Mouse (Mus musculus) neural tube, embryonic 11.5 days (tissue): ENCODE data around the gene Prpsap1. TPM values are rescaled to one million over a fixed set of nuclear protein-coding genes. Genes with fewer than 3 reads are reported as not detected.

Source experiments
- ATAC-seq: fragments of 200-750 bp; cut with Nextera tagmentation; 2 replicates; pipeline ENCODE4 v1.8.0; 2017; ENCODE audit warnings: moderate number of reproducible peaks, mild to moderate bottlenecking, moderate TSS enrichment, moderate library complexity; ENCODE audit not compliant: insufficient read depth, low FRiP score, low TSS enrichment
- DNase-seq: peaks from one replicate; pipeline ENCODE4 v3.0.0-alpha.2; 2015; ENCODE audit warnings: low spot score
- H3K27ac ChIP-seq: fragments of 300-500 bp; sonication (generic); 2 replicates; pipeline ENCODE4 v1.5.1; 2014; ENCODE audit warnings: low read depth, mild to moderate bottlenecking, low read length
- H3K27me3 ChIP-seq: fragments of 300-500 bp; sonication (generic); 2 replicates; pipeline ENCODE4 v1.6.1; 2014; ENCODE audit warnings: mild to moderate bottlenecking, low read length, mixed read lengths; ENCODE audit not compliant: control insufficient read depth, insufficient read depth
- H3K36me3 ChIP-seq: fragments of 300-500 bp; sonication (generic); 2 replicates; pipeline ENCODE4 v1.6.1; 2014; ENCODE audit warnings: mild to moderate bottlenecking, low read length, moderate library complexity, mixed read lengths; ENCODE audit not compliant: control insufficient read depth, insufficient read depth
- H3K4me1 ChIP-seq: fragments of 300-500 bp; sonication (generic); 2 replicates; pipeline ENCODE4 v1.6.1; 2014; ENCODE audit warnings: low read length, mixed read lengths; ENCODE audit not compliant: control insufficient read depth, insufficient read depth
- H3K4me2 ChIP-seq: fragments of 300-500 bp; sonication (generic); 2 replicates; pipeline ENCODE4 v1.6.1; 2014; ENCODE audit warnings: low read depth, mild to moderate bottlenecking, moderate library complexity
- H3K4me3 ChIP-seq: fragments of 300-500 bp; sonication (generic); 2 replicates; pipeline ENCODE4 v1.5.1; 2014; ENCODE audit warnings: low read depth, low read length
- H3K9ac ChIP-seq: fragments of 300-500 bp; sonication (generic); 2 replicates; pipeline ENCODE4 v1.6.1; 2014; ENCODE audit warnings: mild to moderate bottlenecking, low read length
- H3K9me3 ChIP-seq: fragments of 300-500 bp; sonication (generic); 2 replicates; pipeline ENCODE4 v1.6.1; 2016; ENCODE audit warnings: low read length; ENCODE audit not compliant: control insufficient read depth
- WGBS: fragments of 180-500 bp; shearing (Covaris S2); extraction: QIAGEN DNeasy Blood & Tissue Kit; methylation state at CpG from one replicate; pipeline ENCODE4 v1.1.7; 2014; 5-methylcytosine and 5-hydroxymethylcytosine counted together
- polyA plus RNA-seq: library from polyadenylated mRNA; unstranded; fragments of >200 nt; fragmentation: Nextera tagmentation; extraction: Ambion mirVana; gene quantifications from 2 replicates; pipeline ENCODE4 v1.2.1, GENCODE M21; 2014

Prpsap1 gene
- polyA plus RNA-seq, 1 experiment from 2014 or later: 222 TPM

DNA sequence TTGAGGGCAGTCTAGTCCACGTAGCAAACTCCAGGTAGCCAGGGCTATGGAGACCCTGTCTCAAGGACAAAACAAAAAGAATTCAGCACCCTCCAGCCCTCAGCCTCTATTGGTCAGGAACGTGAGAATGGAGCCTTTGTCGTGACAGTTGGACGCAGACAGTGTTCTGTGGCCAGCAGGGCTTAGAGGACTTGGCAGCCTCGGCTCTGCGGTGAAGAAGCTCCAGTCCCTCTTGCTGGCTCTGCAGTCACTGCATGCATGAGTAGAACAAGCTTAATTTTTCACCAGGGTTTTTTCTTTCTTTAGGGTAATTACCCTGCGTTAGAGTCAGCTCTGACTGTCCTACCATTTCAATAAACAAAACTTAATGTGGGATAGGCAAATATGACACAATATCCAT lies 12.2 kb downstream of the Prpsap1 start:
- peaks cover 37% of the 10 kb centered on the region for H3K36me3 ChIP-seq

DNA sequence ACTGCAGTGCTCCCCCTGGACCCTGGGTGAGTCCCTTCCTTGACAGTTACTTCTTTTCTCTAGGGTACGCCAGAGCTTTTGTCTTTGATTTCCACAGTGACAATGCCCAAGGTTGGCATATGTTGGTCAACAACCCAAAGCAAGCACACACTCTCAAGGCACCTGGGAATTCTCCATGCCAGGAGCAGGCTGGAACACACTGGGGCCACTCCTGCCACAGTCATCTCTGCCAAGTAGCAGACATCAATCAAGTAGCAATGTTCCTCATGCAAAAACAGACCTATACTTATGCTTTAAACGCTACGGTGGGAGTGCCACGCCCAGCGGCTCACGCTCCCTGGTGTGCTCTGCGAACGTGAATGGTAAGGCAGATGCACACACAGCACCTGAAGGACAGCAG lies 13.0 kb downstream of the Prpsap1 start:
- Histone ChIP-seq H3K4me2 (no peak overlapping the region), H3K27ac (no peak overlapping the region), H3K36me3 (peaks cover 35% of the 10 kb centered on the region), H3K9me3 (no peaks in the 10 kb centered on the region; the same call in 1 of the 2 replicates), H3K27me3 (no peaks in the 10 kb centered on the region), H3K4me1 (no peaks in the 10 kb centered on the region), H3K9ac (no peak overlapping the region), H3K4me3 (no peak overlapping the region)
- ATAC-seq (no peak), DNase-seq (no peak)
- WGBS: 95% methylated on average over 8 of the region's 8 CpGs

More for the DNA sequence above, 12.2 kb downstream of the Prpsap1 start:
- Histone ChIP-seq H3K27ac (no peak overlapping the region), H3K9ac (no peak overlapping the region), H3K9me3 (no peaks in the 10 kb centered on the region; the same call in 1 of the 2 replicates), H3K4me1 (no peaks in the 10 kb centered on the region), H3K4me3 (no peak overlapping the region), H3K4me2 (no peak overlapping the region), H3K27me3 (no peaks in the 10 kb centered on the region)
- 82% methylated on average over 7 of the region's 7 CpGs for WGBS
- no peak for DNase-seq
- no peak for ATAC-seq

DNA sequence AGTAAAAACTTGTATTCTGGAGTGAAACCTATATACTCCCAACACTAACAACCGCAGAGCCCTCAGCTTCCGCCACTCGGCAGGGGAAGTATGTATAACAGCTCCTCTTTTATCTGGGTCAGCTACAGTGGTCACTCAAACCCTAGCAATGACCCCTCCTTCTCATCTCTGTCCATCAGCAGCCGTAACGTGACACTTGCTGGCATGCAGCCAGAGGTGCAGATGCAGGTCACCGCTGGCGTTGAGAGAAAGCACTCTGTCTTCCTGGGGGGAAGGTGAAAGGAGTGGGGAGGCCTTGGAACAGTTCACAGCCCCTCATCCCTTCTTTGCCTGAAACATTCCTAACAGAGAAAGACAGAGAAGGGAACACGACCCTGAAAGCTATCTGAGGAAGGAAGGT lies 14.2 kb downstream of the Prpsap1 start:
- Histone ChIP-seq H3K9ac (no peak overlapping the region), H3K4me3 (no peak overlapping the region), H3K4me1 (no peaks in the 10 kb centered on the region), H3K27me3 (no peaks in the 10 kb centered on the region), H3K27ac (no peak overlapping the region), H3K4me2 (no peak overlapping the region), H3K9me3 (no peaks in the 10 kb centered on the region; the same call in 1 of the 2 replicates), H3K36me3 (peaks cover 38% of the 10 kb centered on the region)
- ATAC-seq: no peak
- no peak for DNase-seq
- WGBS: 67% methylated on average over 8 of the region's 8 CpGs

DNA sequence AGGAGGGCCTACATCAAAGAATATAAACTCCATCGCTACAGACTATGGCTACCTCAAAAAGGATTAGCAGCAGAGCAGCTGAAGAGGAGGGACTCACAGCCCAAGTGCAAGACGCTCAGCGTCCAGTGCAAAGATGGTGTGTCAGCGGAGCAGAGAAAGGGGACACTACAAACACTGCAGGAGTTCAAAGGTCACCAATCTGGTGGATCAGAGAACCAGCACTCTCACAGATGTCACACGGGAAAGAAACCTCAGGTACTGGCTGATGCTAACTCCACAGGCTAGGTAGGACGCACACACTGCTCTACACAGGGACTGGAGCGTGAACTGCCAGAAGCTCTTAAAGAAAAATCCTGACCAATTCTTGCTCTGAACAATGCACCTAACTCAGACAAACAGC lies 15.0 kb downstream of the Prpsap1 start:
- Histone ChIP-seq H3K4me2 (no peak overlapping the region), H3K9me3 (no peaks in the 10 kb centered on the region; the same call in 1 of the 2 replicates), H3K27me3 (no peaks in the 10 kb centered on the region), H3K36me3 (peaks cover 36% of the 10 kb centered on the region), H3K27ac (no peak overlapping the region), H3K4me3 (no peak overlapping the region), H3K4me1 (no peaks in the 10 kb centered on the region), H3K9ac (no peak overlapping the region)
- WGBS: 78% methylated on average over 7 of the region's 7 CpGs
- DNase-seq (no peak), ATAC-seq (no peak)

DNA sequence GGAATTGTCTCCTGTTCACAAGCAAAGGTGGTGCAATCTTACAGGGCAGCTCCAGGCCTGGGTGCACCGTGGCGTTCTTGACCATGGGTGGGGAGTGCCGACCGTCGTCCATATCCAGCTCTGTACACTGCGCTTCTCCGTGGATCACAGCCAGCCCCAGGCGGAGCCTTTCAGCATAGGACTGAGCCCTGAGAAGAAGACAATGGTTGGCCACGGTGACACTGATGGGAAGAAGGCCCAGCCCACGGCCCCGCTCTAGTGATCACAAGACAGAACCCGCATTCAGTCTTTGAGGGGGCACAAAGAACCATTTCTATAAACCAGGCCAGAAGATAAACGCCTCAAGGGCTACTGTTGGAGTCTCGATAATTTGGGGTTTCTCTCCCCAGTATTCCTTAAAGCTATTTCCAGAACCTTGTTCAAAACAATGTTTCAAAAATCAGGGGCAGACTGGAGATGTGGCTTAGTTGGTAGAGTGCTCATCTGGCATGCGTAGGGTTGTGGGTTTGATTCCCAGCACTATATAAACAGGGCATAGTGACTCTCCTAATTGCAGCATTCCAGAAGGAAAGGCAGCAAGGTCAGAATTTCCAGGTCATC lies 16.7 kb downstream of the Prpsap1 start:
- 92% methylated on average over 15 of the region's 15 CpGs for WGBS
- ATAC-seq (no peak), DNase-seq (no peak)
- Histone ChIP-seq H3K27ac (no peak overlapping the region), H3K36me3 (peaks cover 32% of the 10 kb centered on the region), H3K4me2 (no peak overlapping the region), H3K4me1 (no peaks in the 10 kb centered on the region), H3K9ac (no peak overlapping the region), H3K27me3 (no peaks in the 10 kb centered on the region), H3K9me3 (no peaks in the 10 kb centered on the region; the same call in 1 of the 2 replicates), H3K4me3 (no peak overlapping the region)

DNA sequence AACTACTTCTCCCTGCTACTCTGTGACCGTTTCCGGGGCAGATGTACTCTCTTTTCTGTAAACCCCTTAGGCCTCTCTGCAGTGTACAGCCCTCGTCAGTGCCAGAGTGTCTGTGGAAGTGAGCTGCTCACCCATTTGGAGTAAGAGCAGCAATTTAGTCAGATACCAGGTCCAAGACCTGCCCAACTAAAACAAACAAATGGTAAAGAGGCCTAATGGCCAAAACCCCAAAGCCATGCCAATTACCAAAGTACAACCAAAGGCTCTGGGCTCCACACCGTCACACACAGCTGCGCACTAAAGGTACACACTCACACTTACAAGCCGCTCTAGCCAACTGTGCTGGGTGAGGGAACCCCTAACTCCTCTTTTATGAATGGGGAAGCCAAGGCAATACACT lies 17.3 kb downstream of the Prpsap1 start:
- no peak for DNase-seq
- H3K36me3 ChIP-seq: peaks cover 34% of the 10 kb centered on the region
- no peak overlapping the region for H3K4me2 ChIP-seq
- no peaks in the 10 kb centered on the region for H3K4me1 ChIP-seq
- H3K27ac ChIP-seq: no peak overlapping the region
- no peak overlapping the region for H3K4me3 ChIP-seq
- H3K9me3 ChIP-seq: no peaks in the 10 kb centered on the region
- ATAC-seq: no peak
- H3K9ac ChIP-seq: no peak overlapping the region
- no peaks in the 10 kb centered on the region for H3K27me3 ChIP-seq
- 89% methylated on average over 6 of the region's 6 CpGs for WGBS

DNA sequence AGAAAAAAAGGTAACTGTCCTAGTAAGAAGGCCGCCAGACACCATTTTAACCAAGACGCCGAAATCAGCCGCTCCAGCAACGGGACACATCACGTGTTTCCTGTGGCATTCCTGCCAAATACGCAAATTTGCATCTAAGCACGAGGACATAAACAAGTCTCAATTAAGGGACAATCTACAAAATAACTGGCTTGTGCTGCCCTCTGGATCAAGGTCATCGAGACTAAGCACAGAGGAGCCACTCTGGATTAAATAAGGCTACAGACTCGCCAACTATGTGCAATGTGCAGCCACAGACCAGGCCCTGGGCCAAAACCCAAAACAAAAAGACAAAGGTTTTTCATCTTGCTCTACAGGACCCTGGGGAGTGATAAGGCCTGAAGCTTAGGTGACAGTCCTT lies 18.0 kb downstream of the Prpsap1 start:
- Histone ChIP-seq H3K9me3 (no peaks in the 10 kb centered on the region), H3K27ac (no peak overlapping the region), H3K4me3 (no peak overlapping the region), H3K27me3 (no peaks in the 10 kb centered on the region), H3K36me3 (peaks cover 35% of the 10 kb centered on the region), H3K4me2 (no peak overlapping the region), H3K9ac (no peak overlapping the region), H3K4me1 (no peaks in the 10 kb centered on the region)
- DNase-seq (no peak), ATAC-seq (no peak)
- 94% methylated on average over 10 of the region's 10 CpGs for WGBS

DNA sequence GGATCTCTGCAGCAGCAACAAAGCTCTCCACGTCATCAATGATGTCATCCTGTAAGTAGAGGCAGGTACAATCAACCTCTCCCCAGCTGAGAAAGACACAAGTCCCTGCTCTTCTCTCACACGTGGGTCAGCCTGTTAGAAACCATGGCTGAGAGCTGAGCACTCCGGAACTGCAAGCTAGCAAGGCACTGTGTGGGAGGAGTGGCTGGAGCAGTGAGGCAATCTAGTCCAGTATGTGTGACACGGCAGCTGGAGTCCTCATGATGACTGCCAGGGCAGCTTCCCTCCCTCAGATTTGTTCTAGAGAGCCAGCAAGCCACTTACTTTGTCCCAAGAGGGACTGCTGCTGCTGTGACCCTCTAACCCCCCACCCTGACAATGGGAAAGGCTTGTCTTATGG lies 21.7 kb downstream of the Prpsap1 start:
- no peak for ATAC-seq
- no peak overlapping the region for H3K4me2 ChIP-seq
- 88% methylated on average over 4 of the region's 4 CpGs for WGBS
- peaks cover 34% of the 10 kb centered on the region for H3K36me3 ChIP-seq
- no peaks in the 10 kb centered on the region for H3K27me3 ChIP-seq
- H3K9me3 ChIP-seq: no peaks in the 10 kb centered on the region
- no peak overlapping the region for H3K9ac ChIP-seq
- H3K27ac ChIP-seq: no peak overlapping the region
- no peaks in the 10 kb centered on the region for H3K4me1 ChIP-seq
- no peak for DNase-seq
- no peak overlapping the region for H3K4me3 ChIP-seq

DNA sequence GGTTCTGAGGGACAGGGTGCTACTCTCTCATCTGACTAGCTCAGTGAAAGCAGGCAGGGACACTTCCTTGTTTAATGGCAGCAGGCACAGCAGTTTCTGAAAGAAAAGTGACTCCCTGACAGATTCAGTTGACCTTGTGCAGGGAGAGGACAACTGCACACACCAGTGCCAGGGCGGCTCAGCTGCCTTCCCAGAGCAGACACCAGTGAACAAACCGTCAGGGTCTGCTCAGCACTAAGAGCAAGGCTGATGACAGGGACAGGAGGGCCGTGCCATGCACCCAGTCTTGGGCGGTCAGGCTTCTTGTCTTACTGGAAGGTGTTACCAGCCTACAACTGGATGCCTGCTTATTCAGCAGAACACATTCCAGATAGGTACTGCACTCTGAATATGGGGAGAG lies 23.1 kb downstream of the Prpsap1 start:
- DNase-seq: no peak
- 87% methylated on average over 4 of the region's 4 CpGs for WGBS
- Histone ChIP-seq H3K4me1 (no peaks in the 10 kb centered on the region), H3K36me3 (peaks cover 29% of the 10 kb centered on the region), H3K9me3 (no peaks in the 10 kb centered on the region), H3K9ac (no peak overlapping the region), H3K4me2 (no peak overlapping the region), H3K4me3 (no peak overlapping the region), H3K27ac (no peak overlapping the region), H3K27me3 (no peaks in the 10 kb centered on the region)
- no peak for ATAC-seq
